In genomic region chr15:102487664-102488063, GRCm38 (mm10) we compare ENCODE assay signal across 23 mouse cellular contexts. TPM values are rescaled to one million over a fixed set of nuclear protein-coding genes. Genes with fewer than 3 reads are reported as not detected.
"Had no signal": no experiment of that assay in that cellular context is flagged by ENCODE, and none has a peak within 500 bp of the region (broad histone marks: within the 10 kb centered on the region; RNA-seq: fewer than 3 reads in every experiment).

No protein-coding gene starts in this region.

- H3K4me2 ChIP-seq: neural tube, embryonic 13.5 days; neural tube, embryonic 15.5 days; stomach, embryonic 15.5 days had no signal

- DNase-seq: retina, postnatal 1 day; right cerebral cortex, adult 18-20 months; right cerebral cortex, postnatal 14 days; right cerebral cortex, postnatal 25 days; right cerebral cortex, postnatal 4 days; spleen, adult 18-20 months; thymus, adult 18-20 months; thymus, adult 2 months; thymus, postnatal 14 days; thymus, postnatal 25 days; thymus, postnatal 36 days; thymus, postnatal 4 days had no signal

- H3K4me3 ChIP-seq: neural tube, embryonic 13.5 days; neural tube, embryonic 15.5 days; stomach, embryonic 15.5 days had no signal

- H3K4me1 ChIP-seq: neural tube, embryonic 13.5 days; neural tube, embryonic 15.5 days; stomach, embryonic 15.5 days had no signal

- H3K9ac ChIP-seq: neural tube, embryonic 13.5 days; neural tube, embryonic 15.5 days; stomach, embryonic 15.5 days had no signal

- H3K9me3 ChIP-seq: neural tube, embryonic 13.5 days; neural tube, embryonic 15.5 days; stomach, embryonic 15.5 days had no signal

- H3K27ac ChIP-seq: neural tube, embryonic 13.5 days; neural tube, embryonic 15.5 days; stomach, embryonic 15.5 days; stomach, postnatal 0 days had no signal

- H3K27me3 ChIP-seq: neural tube, embryonic 13.5 days; neural tube, embryonic 15.5 days; stomach, embryonic 15.5 days had no signal

RNA-seq across cellular contexts. Expression of gene Gm10337, which starts 15.9 kb away (rescaled TPM):
- polyA plus RNA-seq: neural tube, embryonic 14.5 days; small intestine, adult 2 months; spleen, adult 2 months; stomach, embryonic 16.5 days; stomach, postnatal 0 days; testis, adult 2 months; thymus, adult 2 months; thymus, postnatal 0 days; urinary bladder, adult 2 months had no signal
